In genomic region chr10:86339649-86340379, GRCm38 (mm10) we compare ENCODE assay signal across 8 mouse cellular contexts. TPM values are rescaled to one million over a fixed set of nuclear protein-coding genes. Genes with fewer than 3 reads are reported as not detected.
DNase-seq lines count a peak whose midpoint lies in the region; ATAC-seq and TF ChIP-seq lines count a peak whose summit lies in the region.

No protein-coding gene starts in this region.

- WGBS in midbrain, postnatal 0 days: 68% methylated on average over 2 of the region's 2 CpGs
- WGBS in midbrain, embryonic 15.5 days: 70% methylated on average over 2 of the region's 2 CpGs
- 52% methylated on average over 2 of the region's 2 CpGs for WGBS in embryonic facial prominence, embryonic 13.5 days
- 20% methylated on average over 2 of the region's 2 CpGs for WGBS in heart, embryonic 13.5 days
- WGBS in liver, postnatal 0 days (ENCODE audit: insufficient replicate concordance): 39% methylated on average over 2 of the region's 2 CpGs
- 31% methylated on average over 2 of the region's 2 CpGs for WGBS in stomach, embryonic 16.5 days

- no peak overlapping the region; the same call in 1 of the 2 replicates for H3K27ac ChIP-seq in midbrain, postnatal 0 days (ENCODE audit: low read depth, low read length)
- no peak overlapping the region for H3K27ac ChIP-seq in midbrain, embryonic 15.5 days
- H3K27ac ChIP-seq in embryonic facial prominence, embryonic 13.5 days: peak overlapping the region; percentile 45; the same call in 1 of the 2 replicates
- peak overlapping the region; percentile 75 for H3K27ac ChIP-seq in heart, embryonic 13.5 days (replicated peaks)
- H3K27ac ChIP-seq in liver, postnatal 0 days (ENCODE audit: low read depth): peak overlapping the region; percentile 53
- H3K27ac ChIP-seq in stomach, embryonic 16.5 days (ENCODE audit: low read length): peak overlapping the region; percentile 95

- H3K4me1 ChIP-seq in midbrain, postnatal 0 days (ENCODE audit: insufficient read depth, low read length): peaks cover 11% of the 10 kb centered on the region
- 0 out of 2 replicates have a peak, but pooled peaks cover 2% of the 10 kb centered on the region for H3K4me1 ChIP-seq in midbrain, embryonic 15.5 days
- peaks cover 55% of the 10 kb centered on the region for H3K4me1 ChIP-seq in embryonic facial prominence, embryonic 13.5 days
- H3K4me1 ChIP-seq in heart, embryonic 13.5 days: peaks cover 100% of the 10 kb centered on the region
- peaks cover 37% of the 10 kb centered on the region for H3K4me1 ChIP-seq in liver, postnatal 0 days (ENCODE audit: insufficient read depth)
- peaks cover 67% of the 10 kb centered on the region for H3K4me1 ChIP-seq in stomach, embryonic 16.5 days (ENCODE audit: control insufficient read depth, insufficient read depth, low read length)

- DNase-seq in midbrain, postnatal 0 days (ENCODE audit: low spot score): peak; percentile 88
- DNase-seq in layer of hippocampus, adult 11-12 months (ENCODE audit: low spot score): peak; percentile 88
- peak; percentile 63 for DNase-seq in liver, postnatal 0 days
- DNase-seq in embryo, embryonic 11 days: no peak

- no peak for TF ChIP-seq CTCF in midbrain, postnatal 0 days (IDR thresholded peaks at IDR 0.05)
- TF ChIP-seq CTCF in liver, postnatal 0 days (IDR thresholded peaks at IDR 0.05; ENCODE audit: low read depth): no peak

- no peaks in the 10 kb centered on the region for H3K9me3 ChIP-seq in midbrain, postnatal 0 days (ENCODE audit: low read length)
- no peaks in the 10 kb centered on the region for H3K9me3 ChIP-seq in midbrain, embryonic 15.5 days
- H3K9me3 ChIP-seq in embryonic facial prominence, embryonic 13.5 days: no peaks in the 10 kb centered on the region
- H3K9me3 ChIP-seq in heart, embryonic 13.5 days: no peaks in the 10 kb centered on the region
- H3K9me3 ChIP-seq in liver, postnatal 0 days (ENCODE audit: low read length): no peaks in the 10 kb centered on the region
- no peaks in the 10 kb centered on the region for H3K9me3 ChIP-seq in stomach, embryonic 16.5 days (replicated peaks; ENCODE audit: control insufficient read depth, low read length)

- no peak overlapping the region for H3K9ac ChIP-seq in midbrain, postnatal 0 days (replicated peaks; ENCODE audit: low read length, poor library complexity, severe bottlenecking)
- no peak overlapping the region for H3K9ac ChIP-seq in midbrain, embryonic 15.5 days
- no peak overlapping the region for H3K9ac ChIP-seq in embryonic facial prominence, embryonic 13.5 days
- H3K9ac ChIP-seq in heart, embryonic 13.5 days: peak overlapping the region; percentile 45; the same call in 1 of the 2 replicates
- no peak overlapping the region for H3K9ac ChIP-seq in liver, postnatal 0 days (replicated peaks)
- peak overlapping the region; percentile 2; the same call in 1 of the 2 replicates for H3K9ac ChIP-seq in stomach, embryonic 16.5 days (ENCODE audit: low read length)

- ATAC-seq in midbrain, postnatal 0 days (ENCODE audit: low FRiP score): no peak; the same call in 1 of the 2 replicates
- ATAC-seq in midbrain, embryonic 15.5 days (replicated peaks): no peak
- ATAC-seq in embryonic facial prominence, embryonic 13.5 days (ENCODE audit: insufficient number of reproducible peaks, insufficient read depth, low FRiP score, low TSS enrichment, low read depth): no peak
- ATAC-seq in heart, embryonic 13.5 days (ENCODE audit: extremely low read depth, insufficient number of reproducible peaks, low FRiP score, low TSS enrichment): peak; percentile 16; the same call in 1 of the 2 replicates
- ATAC-seq in liver, postnatal 0 days: peak; percentile 50
- ATAC-seq in stomach, embryonic 16.5 days (ENCODE audit: insufficient read depth, low FRiP score): peak; percentile 84

- no peak overlapping the region for H3K4me2 ChIP-seq in midbrain, postnatal 0 days (ENCODE audit: low read depth, low read length, poor library complexity, severe bottlenecking)
- H3K4me2 ChIP-seq in midbrain, embryonic 15.5 days: no peak overlapping the region
- H3K4me2 ChIP-seq in embryonic facial prominence, embryonic 13.5 days: no peak overlapping the region
- H3K4me2 ChIP-seq in heart, embryonic 13.5 days: no peak overlapping the region; the same call in 1 of the 2 replicates
- H3K4me2 ChIP-seq in liver, postnatal 0 days (ENCODE audit: low read depth, low read length): no peak overlapping the region
- H3K4me2 ChIP-seq in stomach, embryonic 16.5 days (ENCODE audit: low read depth, low read length): peak overlapping the region; percentile 12; the same call in 1 of the 2 replicates

- H3K36me3 ChIP-seq in midbrain, postnatal 0 days (ENCODE audit: insufficient read depth, low read length): peaks cover 11% of the 10 kb centered on the region; the same call in 1 of the 2 replicates
- no peaks in the 10 kb centered on the region for H3K36me3 ChIP-seq in midbrain, embryonic 15.5 days (replicated peaks)
- peaks cover 14% of the 10 kb centered on the region for H3K36me3 ChIP-seq in embryonic facial prominence, embryonic 13.5 days
- peaks cover 35% of the 10 kb centered on the region for H3K36me3 ChIP-seq in heart, embryonic 13.5 days
- H3K36me3 ChIP-seq in liver, postnatal 0 days (replicated peaks; ENCODE audit: insufficient read depth, low read length): no peaks in the 10 kb centered on the region
- H3K36me3 ChIP-seq in stomach, embryonic 16.5 days (ENCODE audit: control insufficient read depth, insufficient read depth, low read length): no peaks in the 10 kb centered on the region

- no peak for TF ChIP-seq EP300 in liver, postnatal 0 days (IDR thresholded peaks at IDR 0.05; ENCODE audit: low read depth)

- no peaks in the 10 kb centered on the region for H3K27me3 ChIP-seq in midbrain, postnatal 0 days (ENCODE audit: insufficient read depth, low read length)
- H3K27me3 ChIP-seq in midbrain, embryonic 15.5 days (replicated peaks): no peaks in the 10 kb centered on the region
- no peaks in the 10 kb centered on the region for H3K27me3 ChIP-seq in embryonic facial prominence, embryonic 13.5 days
- H3K27me3 ChIP-seq in heart, embryonic 13.5 days (replicated peaks): no peaks in the 10 kb centered on the region
- H3K27me3 ChIP-seq in liver, postnatal 0 days (ENCODE audit: insufficient read depth, low read length): no peaks in the 10 kb centered on the region
- H3K27me3 ChIP-seq in stomach, embryonic 16.5 days (ENCODE audit: control insufficient read depth, insufficient read depth, low read length): no peaks in the 10 kb centered on the region

- no peak overlapping the region for H3K4me3 ChIP-seq in midbrain, postnatal 0 days (ENCODE audit: low read depth, low read length)
- H3K4me3 ChIP-seq in midbrain, embryonic 15.5 days: no peak overlapping the region
- H3K4me3 ChIP-seq in embryonic facial prominence, embryonic 13.5 days: no peak overlapping the region
- H3K4me3 ChIP-seq in heart, embryonic 13.5 days: no peak overlapping the region
- H3K4me3 ChIP-seq in liver, postnatal 0 days (ENCODE audit: low read depth, low read length): no peak overlapping the region
- no peak overlapping the region for H3K4me3 ChIP-seq in stomach, embryonic 16.5 days (replicated peaks; ENCODE audit: low read length)

RNA-seq across cellular contexts. Expression of gene Timp3, which starts 39.6 kb away (rescaled TPM):
- total RNA-seq in midbrain, postnatal 0 days (2014; rRNA removed): 105 and 133 TPM in 2 replicates
- polyA plus RNA-seq in midbrain, postnatal 0 days (2015; fragmentation: Nextera tagmentation; extraction: Ambion mirVana): 39.1 and 47.3 TPM in 2 replicates
- 31.1 and 33.9 TPM in 2 replicates for polyA plus RNA-seq in midbrain, embryonic 15.5 days (2015; fragmentation: Nextera tagmentation; extraction: Ambion mirVana)
- polyA plus RNA-seq in embryonic facial prominence, embryonic 13.5 days (2015; fragmentation: Nextera tagmentation; extraction: Ambion mirVana): 62.7 and 74.0 TPM in 2 replicates
- 65.6 and 69.3 TPM in 2 replicates for polyA plus RNA-seq in heart, embryonic 13.5 days (2015; fragmentation: Nextera tagmentation; extraction: Ambion mirVana)
- 6.4 and 7.9 TPM in 2 replicates for polyA plus RNA-seq in liver, postnatal 0 days (2015; fragmentation: Nextera tagmentation; extraction: Ambion mirVana)
- polyA plus RNA-seq in stomach, embryonic 16.5 days (2015; fragmentation: Nextera tagmentation; extraction: Ambion mirVana): 76.1 and 80.6 TPM in 2 replicates

Comparison
In these comparisons a context has a peak if more than half of its experiments do, and no peak if none do; other contexts are left out.
1. ATAC-seq: peak in heart, embryonic 13.5 days (single experiment), liver, postnatal 0 days (single experiment) and stomach, embryonic 16.5 days (single experiment); none in midbrain, postnatal 0 days (single experiment), midbrain, embryonic 15.5 days (single experiment) and embryonic facial prominence, embryonic 13.5 days (single experiment).
2. H3K27ac ChIP-seq: peak in embryonic facial prominence, embryonic 13.5 days (single experiment), heart, embryonic 13.5 days (single experiment), liver, postnatal 0 days (single experiment) and stomach, embryonic 16.5 days (single experiment); none in midbrain, postnatal 0 days (single experiment) and midbrain, embryonic 15.5 days (single experiment).
3. H3K9ac ChIP-seq: peak in heart, embryonic 13.5 days (single experiment) and stomach, embryonic 16.5 days (single experiment); none in midbrain, postnatal 0 days (single experiment), midbrain, embryonic 15.5 days (single experiment), embryonic facial prominence, embryonic 13.5 days (single experiment) and liver, postnatal 0 days (single experiment).